Mouse (Mus musculus): ENCODE measurements at regions not wholly inside any gene's neighbourhood (a gene's known extent, or its start where the extent isn't known, plus 50 kb on each side); places are given as distances from the start of the nearest gene placed in this dataset.

DNA sequence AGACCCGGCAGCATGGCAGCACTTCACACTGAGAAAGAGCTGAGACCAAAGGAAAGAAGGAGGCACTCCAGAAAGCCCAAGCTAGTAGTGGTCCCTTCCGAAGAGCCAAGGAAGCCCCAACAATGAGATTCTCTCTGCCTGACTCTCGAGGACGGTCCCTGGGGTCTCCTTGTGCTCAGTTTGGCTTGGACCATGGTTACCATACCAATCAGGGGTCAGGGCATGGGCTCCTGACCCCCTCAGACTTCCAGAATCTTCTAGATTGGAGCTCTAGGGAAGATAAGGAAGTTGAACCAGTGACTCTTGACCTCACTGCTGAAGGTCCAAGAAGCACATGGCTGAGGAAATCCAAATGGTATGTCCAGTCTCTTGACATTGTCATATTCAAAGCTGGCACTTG lies 53.0 kb upstream of the Cplx2 start:
- DNase-seq (ENCODE audit: low spot score), result no peak

DNA sequence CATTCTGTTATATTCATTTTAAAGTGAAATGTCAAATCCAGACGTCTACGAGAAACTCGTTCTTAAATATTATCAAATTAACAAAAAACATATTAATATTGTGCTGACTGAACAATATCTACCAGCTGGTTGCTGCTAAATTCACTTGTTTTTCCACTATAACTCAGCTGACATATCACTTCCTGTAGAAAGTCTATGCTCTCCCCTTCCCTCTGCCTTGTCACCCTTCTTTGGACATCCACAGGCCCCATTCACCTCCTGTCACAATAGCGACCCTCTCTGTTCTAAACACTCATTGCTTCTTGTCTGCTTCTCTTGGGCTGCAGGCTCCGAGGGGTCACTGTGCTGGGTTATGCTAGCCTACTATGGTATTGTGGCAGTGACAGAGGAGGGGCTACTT lies 52.5 kb upstream of the Cplx2 start:
- no peak for DNase-seq (ENCODE audit: low spot score)

DNA sequence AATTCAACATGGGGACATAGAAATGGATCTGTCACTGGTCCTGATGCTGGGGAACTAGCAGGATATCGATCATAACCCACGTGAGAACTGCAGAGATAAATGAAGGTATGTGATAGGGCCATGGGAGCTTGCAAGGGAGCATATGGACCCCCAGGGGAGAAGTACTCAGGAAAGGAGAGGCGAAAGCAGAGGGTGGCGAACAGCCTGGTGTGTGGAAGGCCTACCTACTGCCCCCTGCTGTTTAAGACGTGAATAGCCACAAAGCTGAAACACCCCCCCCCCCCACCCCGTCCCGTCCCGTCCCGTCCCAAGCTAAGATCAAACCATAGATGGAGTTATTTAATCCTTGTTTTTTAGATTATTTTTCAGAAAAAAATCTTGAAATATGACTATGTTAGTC lies 50.9 kb upstream of the Cplx2 start:
- no peak for DNase-seq (ENCODE audit: low spot score)

DNA sequence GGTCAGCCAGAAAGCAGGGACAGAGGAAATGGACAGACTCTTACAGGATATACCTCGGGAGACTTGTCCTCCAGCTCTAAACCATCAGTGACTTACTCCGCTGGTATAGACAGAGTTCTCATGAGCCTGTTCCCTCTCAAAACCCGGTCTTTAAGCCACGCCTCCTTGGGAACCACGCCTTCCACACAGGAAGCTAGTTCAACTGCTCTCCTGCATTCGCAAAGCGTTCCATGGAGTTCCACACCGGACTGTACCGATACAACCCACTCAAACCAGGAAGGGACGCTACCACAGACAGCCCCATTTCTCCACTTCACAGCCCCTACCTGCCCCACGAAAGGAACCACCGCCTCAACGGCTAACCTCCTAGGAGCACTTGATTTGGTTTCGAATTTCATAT lies 50.1 kb upstream of the Cplx2 start:
- DNase-seq (ENCODE audit: low spot score), result no peak
